Mouse (Mus musculus) cerebellum, adult 11-12 months (tissue): ENCODE measurements around the gene Scn1b.

Experiments
- DNase-seq: peaks from one replicate; pipeline ENCODE4 v3.0.0; 2022

The Scn1b gene

GRCm38 (mm10) chr7:31126851-31127724, at the start of gene Scn1b:
Scn1b (minus strand) TSS chr7:31127003.
- DNase-seq, result peak; percentile 86

GRCm38 (mm10) chr7:31175096-31175495, 48.3 kb upstream of the Scn1b start:
- no peak for DNase-seq

GRCm38 (mm10) chr7:31174466-31174865, 47.7 kb upstream of the Scn1b start:
- no peak for DNase-seq

GRCm38 (mm10) chr7:31172238-31172637, 45.4 kb upstream of the Scn1b start:
- DNase-seq, result peak; percentile 22

GRCm38 (mm10) chr7:31170520-31170919, 43.7 kb upstream of the Scn1b start:
- DNase-seq, result no peak

- no peak for DNase-seq
These were observed 41.6 kb upstream of the Scn1b start for GRCm38 (mm10) chr7:31168412-31168811.

GRCm38 (mm10) chr7:31164748-31165147, 37.9 kb upstream of the Scn1b start:
- no peak for DNase-seq

- DNase-seq, result no peak
These were observed 37.1 kb upstream of the Scn1b start for GRCm38 (mm10) chr7:31163666-31164577.

- no peak for DNase-seq
These were observed 35.5 kb upstream of the Scn1b start for GRCm38 (mm10) chr7:31162324-31162723.

- no peak for DNase-seq
These were observed 35.0 kb upstream of the Scn1b start for GRCm38 (mm10) chr7:31161831-31162230.

GRCm38 (mm10) chr7:31161246-31161645, 34.4 kb upstream of the Scn1b start:
- no peak for DNase-seq

- no peak for DNase-seq
These were observed 34.0 kb upstream of the Scn1b start for GRCm38 (mm10) chr7:31160763-31161162.

- peak; percentile 15 for DNase-seq
These were observed 29.5 kb upstream of the Scn1b start for GRCm38 (mm10) chr7:31156034-31156928.

- no peak for DNase-seq
These were observed 28.7 kb upstream of the Scn1b start, which contains the start of gene Gramd1a for GRCm38 (mm10) chr7:31155296-31156033. Gramd1a (minus strand) TSS chr7:31155896.

- DNase-seq, result no peak
These were observed 26.9 kb upstream of the Scn1b start for GRCm38 (mm10) chr7:31153536-31154320.

GRCm38 (mm10) chr7:31151301-31152241, 24.8 kb upstream of the Scn1b start:
- peak; percentile 78 for DNase-seq

- peak; percentile 90 for DNase-seq
These were observed 23.9 kb upstream of the Scn1b start for GRCm38 (mm10) chr7:31150566-31151300.

GRCm38 (mm10) chr7:31149751-31150565, 23.2 kb upstream of the Scn1b start:
- peak; percentile 39 for DNase-seq
